Mouse (Mus musculus) myocyte (in vitro differentiated cells): Measurements from ENCODE around the gene Prdm9.

Experiments used
- CEBPB ChIP-seq: IDR thresholded peaks from 2 replicates; pipeline ENCODE4 v1.6.1; 2011; ENCODE audit warnings: mild to moderate bottlenecking, moderate library complexity; ENCODE audit not compliant: poor library complexity, insufficient read depth, severe bottlenecking
- E2F4 ChIP-seq: IDR thresholded peaks from one replicate; pipeline ENCODE4 v1.6.1; 2011; ENCODE audit warnings: mild to moderate bottlenecking, control low read depth, moderate library complexity; ENCODE audit not compliant: insufficient read depth
- MAX ChIP-seq: IDR thresholded peaks from one replicate; pipeline ENCODE4 v1.6.1; 2011; ENCODE audit warnings: low read depth, mild to moderate bottlenecking, control low read depth
- MYOD1 ChIP-seq, 3 experiments: IDR thresholded peaks; one replicate each; pipeline ENCODE4 v1.6.1; 2011; ENCODE audit warnings: control low read depth in 2 of 3, low read depth in 2 of 3, mild to moderate bottlenecking in 2 of 3, moderate library complexity in 1 of 3; ENCODE audit not compliant: insufficient read length in 2 of 3, control insufficient read depth in 1 of 3
- MYOG ChIP-seq, 3 experiments: IDR thresholded peaks; one replicate each; pipeline ENCODE4 v1.6.1; 2011; ENCODE audit warnings: control low read depth in 2 of 3, low read depth in 2 of 3, mild to moderate bottlenecking in 2 of 3; ENCODE audit not compliant: insufficient read length in 2 of 3, control insufficient read depth in 1 of 3, insufficient read depth in 1 of 3
- POLR2A ChIP-seq: IDR thresholded peaks from one replicate; pipeline ENCODE4 v1.6.1; 2011; ENCODE audit warnings: low read depth, mild to moderate bottlenecking, control low read depth, moderate library complexity; ENCODE audit not compliant: insufficient read length
- POLR2AphosphoS2 ChIP-seq: IDR thresholded peaks from one replicate; pipeline ENCODE4 v1.6.1; 2011; ENCODE audit warnings: low read depth, control low read depth; ENCODE audit not compliant: insufficient read length
- REST ChIP-seq: IDR thresholded peaks from one replicate; pipeline ENCODE4 v1.6.1; 2011; ENCODE audit warnings: mild to moderate bottlenecking, control low read depth, moderate library complexity; ENCODE audit not compliant: insufficient read depth, insufficient read length

DNA sequence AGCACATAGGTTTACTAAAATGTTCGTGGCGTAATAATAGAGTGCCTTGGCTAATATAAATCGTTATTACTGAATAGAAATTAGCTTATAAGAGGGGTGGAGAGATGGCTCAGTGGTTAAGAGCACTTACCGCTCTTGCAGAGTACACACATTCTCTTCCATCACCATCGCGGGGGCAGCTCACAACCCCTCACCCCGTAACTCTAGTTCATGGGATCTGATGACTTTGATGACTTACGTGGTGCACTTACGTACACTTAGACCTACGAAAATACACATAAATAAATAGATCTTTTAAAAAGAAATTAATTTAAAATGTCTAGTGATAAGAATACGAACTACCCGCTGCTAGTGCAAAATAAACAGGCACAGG is 760 bp upstream of the Prdm9 start:
- no peak for TF ChIP-seq POLR2A
- TF ChIP-seq MAX = no peak
- no peak for TF ChIP-seq MYOD1 (IDR thresholded peaks at IDR 0.05; ENCODE audit: control insufficient read depth in 1 of 3, insufficient read length in 2 of 3, low read depth in 2 of 3)
- no peak for TF ChIP-seq REST
- TF ChIP-seq MYOG (IDR thresholded peaks at IDR 0.05; ENCODE audit: control insufficient read depth in 1 of 3, insufficient read depth in 1 of 3, insufficient read length in 2 of 3, low read depth in 2 of 3) = no peak
- TF ChIP-seq CEBPB = no peak
- no peak for TF ChIP-seq POLR2AphosphoS2
- TF ChIP-seq E2F4 = no peak
